Mouse (Mus musculus): ENCODE data around the gene Sstr5.

- TF ChIP-seq CTCF (conservative IDR thresholded peaks at IDR 0.05; ENCODE audit: insufficient read depth, insufficient read length, low read depth, low read length) = no peak
- TF ChIP-seq POLR2A (IDR thresholded peaks at IDR 0.05; ENCODE audit: low read depth, low read length) = no peak
These were observed 33.4 kb upstream of the Sstr5 start for GRCm38 (mm10) chr17:25530357-25531022.
